Mouse (Mus musculus) CH12.LX (cell line): ENCODE results near the gene Taok2.

Experiments
- CTCF ChIP-seq, 2 experiments: IDR thresholded peaks in 1 of 2; conservative IDR thresholded peaks in 1 of 2; 2 replicates each; pipeline ENCODE4 v1.5.1; 2011 to 2012; ENCODE audit warnings: low read depth in 2 of 2, low read length in 2 of 2, improper control_type of control experiment in 1 of 2, inconsistent platforms in 1 of 2, mild to moderate bottlenecking in 1 of 2, moderate library complexity in 1 of 2
- EP300 ChIP-seq: IDR thresholded peaks from 2 replicates; pipeline ENCODE4 v1.6.1; 2011; ENCODE audit warnings: low read length, improper control_type of control experiment
- GABPA ChIP-seq: IDR thresholded peaks from 2 replicates; pipeline ENCODE4 v1.6.1; 2012; ENCODE audit warnings: low read depth, low read length, improper control_type of control experiment, inconsistent platforms; ENCODE audit not compliant: insufficient replicate concordance
- JUND ChIP-seq: conservative IDR thresholded peaks from 2 replicates; pipeline ENCODE4 v1.6.1; 2011; ENCODE audit warnings: low read depth, low read length, improper control_type of control experiment
- MAFK ChIP-seq: IDR thresholded peaks from 2 replicates; pipeline ENCODE4 v1.6.1; 2011; ENCODE audit warnings: low read length, improper control_type of control experiment; ENCODE audit not compliant: insufficient replicate concordance
- NELFE ChIP-seq: IDR thresholded peaks from 2 replicates; pipeline ENCODE4 v1.6.1; 2011; ENCODE audit warnings: low read depth, low read length, improper control_type of control experiment
- POLR2A ChIP-seq: IDR thresholded peaks from 2 replicates; pipeline ENCODE4 v1.6.1; 2011; ENCODE audit warnings: low read depth, mild to moderate bottlenecking, improper control_type of control experiment, low read length
- RCOR1 ChIP-seq: conservative IDR thresholded peaks from 2 replicates; pipeline ENCODE4 v1.6.1; 2012; ENCODE audit warnings: low read depth, mild to moderate bottlenecking, inconsistent platforms, low read length, improper control_type of control experiment
- SMC3 ChIP-seq: IDR thresholded peaks from 2 replicates; pipeline ENCODE4 v1.6.1; 2011; ENCODE audit warnings: low read depth, low read length, improper control_type of control experiment
- USF1 ChIP-seq: IDR thresholded peaks from 2 replicates; pipeline ENCODE4 v1.6.1; 2014; ENCODE audit warnings: low read depth, mild to moderate bottlenecking, inconsistent platforms, low read length, improper control_type of control experiment
- USF2 ChIP-seq: conservative IDR thresholded peaks from 2 replicates; pipeline ENCODE4 v1.6.1; 2011; ENCODE audit warnings: low read depth, low read length, improper control_type of control experiment
- ZMIZ1 ChIP-seq: IDR thresholded peaks from 2 replicates; pipeline ENCODE4 v1.6.1; 2012; ENCODE audit warnings: low read depth, mild to moderate bottlenecking, inconsistent platforms, low read length, improper control_type of control experiment
- ZNF384 ChIP-seq: IDR thresholded peaks from 2 replicates; pipeline ENCODE4 v1.6.1; 2012; ENCODE audit warnings: low read depth, low read length, improper control_type of control experiment, inconsistent platforms

- TF ChIP-seq POLR2A: no peak
- no peak for TF ChIP-seq CTCF (conservative IDR thresholded peaks at IDR 0.05 in 1 of 2, IDR thresholded peaks at IDR 0.05 in 1 of 2; ENCODE audit: low read depth in 2 of 2, low read length in 2 of 2)
- TF ChIP-seq USF1: no peak
- TF ChIP-seq NELFE: no peak
- no peak for TF ChIP-seq SMC3
- no peak for TF ChIP-seq JUND
- TF ChIP-seq GABPA: no peak
- TF ChIP-seq USF2: no peak
- TF ChIP-seq ZMIZ1: no peak
- no peak for TF ChIP-seq EP300
- no peak for TF ChIP-seq ZNF384
- no peak for TF ChIP-seq MAFK
- TF ChIP-seq RCOR1: no peak
Observed at GRCm38 (mm10) chr7:126823940-126824339, 60.6 kb downstream of the Taok2 start.
